ENCODE assay signal across 21 mouse cellular contexts in the genomic region with DNA sequence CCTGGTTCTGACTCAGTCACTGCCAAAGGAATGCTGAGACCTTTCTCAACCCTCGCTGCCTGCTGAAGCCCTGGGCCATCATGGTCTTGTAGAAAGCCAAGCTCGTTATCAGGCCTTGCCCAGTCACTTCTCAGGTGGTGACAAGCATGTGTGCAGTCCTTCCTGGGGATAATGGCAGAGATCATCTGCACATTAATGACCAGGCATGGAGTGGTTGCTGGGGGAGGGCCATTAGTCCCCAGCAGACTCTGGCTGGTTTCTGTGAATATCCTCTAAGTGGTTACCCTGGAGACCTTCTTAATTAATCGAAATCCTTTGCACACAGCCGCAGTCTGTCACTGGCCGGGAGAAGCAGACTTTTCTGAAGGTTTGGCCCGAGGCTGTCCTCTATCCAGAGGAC.
DNase-seq lines count a peak whose midpoint lies in the region; ATAC-seq lines count a peak whose summit lies in the region.
"Had no signal": no experiment of that assay in that cellular context is flagged by ENCODE, and none has a peak within 500 bp of the region (broad histone marks: within the 10 kb centered on the region; RNA-seq: fewer than 3 reads in every experiment).

No protein-coding gene starts in this region.

- no peak overlapping the region for H3K9ac ChIP-seq in forebrain, embryonic 11.5 days (ENCODE audit: low read length)
- H3K9ac ChIP-seq in forebrain, embryonic 14.5 days (ENCODE audit: low read length) = no peak overlapping the region
- H3K9ac ChIP-seq in heart, embryonic 14.5 days (ENCODE audit: low read length) = no peak overlapping the region
- H3K9ac ChIP-seq: embryonic facial prominence, embryonic 12.5 days; limb, embryonic 15.5 days; liver, embryonic 15.5 days had no signal

- no peaks in the 10 kb centered on the region for H3K9me3 ChIP-seq in forebrain, embryonic 11.5 days (ENCODE audit: control insufficient read depth, low read length)
- H3K9me3 ChIP-seq in forebrain, embryonic 14.5 days (replicated peaks; ENCODE audit: control insufficient read depth, low read length) = no peaks in the 10 kb centered on the region
- H3K9me3 ChIP-seq in heart, embryonic 14.5 days (ENCODE audit: control insufficient read depth, low read length) = no peaks in the 10 kb centered on the region
- H3K9me3 ChIP-seq: embryonic facial prominence, embryonic 12.5 days; limb, embryonic 15.5 days; liver, embryonic 15.5 days had no signal

- H3K4me2 ChIP-seq in forebrain, embryonic 11.5 days (ENCODE audit: low read depth, low read length, severe bottlenecking) = no peak overlapping the region
- no peak overlapping the region for H3K4me2 ChIP-seq in forebrain, embryonic 14.5 days (ENCODE audit: low read length)
- no peak overlapping the region for H3K4me2 ChIP-seq in heart, embryonic 14.5 days (ENCODE audit: low read length)
- H3K4me2 ChIP-seq: embryonic facial prominence, embryonic 12.5 days; limb, embryonic 15.5 days; liver, embryonic 15.5 days had no signal

- 0 out of 2 replicates have a peak, but pooled peaks have one; percentile 51 for ATAC-seq in forebrain, embryonic 11.5 days (replicated peaks; ENCODE audit: low FRiP score)
- no peak for ATAC-seq in forebrain, embryonic 14.5 days
- ATAC-seq in heart, embryonic 14.5 days (ENCODE audit: insufficient number of reproducible peaks, insufficient read depth, low FRiP score, low read depth) = peak; percentile 44; the same call in 1 of the 2 replicates
- ATAC-seq: activated CD4-positive, CD25-positive, alpha-beta regulatory T cell, adult 4 months; CD4-positive, CD25-positive, alpha-beta regulatory T cell, adult 4 months had no signal

- no peaks in the 10 kb centered on the region for H3K27me3 ChIP-seq in forebrain, embryonic 11.5 days (ENCODE audit: control insufficient read depth, insufficient read depth, low read length)
- H3K27me3 ChIP-seq in forebrain, embryonic 14.5 days (replicated peaks; ENCODE audit: control insufficient read depth, insufficient read depth, low read length) = 0 out of 2 replicates have a peak, but pooled peaks cover 4% of the 10 kb centered on the region
- H3K27me3 ChIP-seq in heart, embryonic 14.5 days (ENCODE audit: control insufficient read depth, insufficient read depth, low read length) = no peaks in the 10 kb centered on the region
- H3K27me3 ChIP-seq: embryonic facial prominence, embryonic 12.5 days; limb, embryonic 15.5 days; liver, embryonic 15.5 days had no signal

- peaks cover 18% of the 10 kb centered on the region for H3K4me1 ChIP-seq in forebrain, embryonic 11.5 days (replicated peaks; ENCODE audit: control insufficient read depth, insufficient read depth, low read length)
- H3K4me1 ChIP-seq in forebrain, embryonic 14.5 days (ENCODE audit: control insufficient read depth, insufficient read depth, low read length) = peaks cover 13% of the 10 kb centered on the region
- H3K4me1 ChIP-seq in heart, embryonic 14.5 days (ENCODE audit: control insufficient read depth in 2 of 2, insufficient read depth in 2 of 2, low read length in 2 of 2) = peaks cover 50 to 59% of the 10 kb centered on the region in 2 experiments
- H3K4me1 ChIP-seq: liver, embryonic 15.5 days had no signal

- no peak overlapping the region for H3K4me3 ChIP-seq in forebrain, embryonic 11.5 days (ENCODE audit: low read depth, low read length)
- no peak overlapping the region for H3K4me3 ChIP-seq in forebrain, embryonic 14.5 days (ENCODE audit: low read depth, low read length)
- H3K4me3 ChIP-seq in heart, embryonic 14.5 days (ENCODE audit: control insufficient read depth in 1 of 2, insufficient read depth in 1 of 2, low read depth in 1 of 2, low read length in 2 of 2) = no peak overlapping the region
- H3K4me3 ChIP-seq: embryonic facial prominence, embryonic 12.5 days; erythroblast, embryonic 14.5 days; gastrocnemius, adult 2 months; limb, embryonic 15.5 days; liver, embryonic 15.5 days had no signal

- DNase-seq in forebrain, embryonic 11.5 days (ENCODE audit: low spot score) = no peak
- no peak for DNase-seq in forebrain, embryonic 14.5 days (ENCODE audit: low spot score)
- DNase-seq in heart, adult 18-20 months = no peak
- peak; percentile 41 for DNase-seq in retina, postnatal 1 day
- DNase-seq in retina, embryonic 14.5 days (ENCODE audit: low spot score) = no peak
- DNase-seq in testis, postnatal 14 days (ENCODE audit: low spot score) = no peak
- DNase-seq: adrenal gland, postnatal 14 days; cerebellum, adult 11 months; cerebellum, postnatal 10 days; gastrocnemius, adult 2 months; kidney, adult 18-20 months; layer of hippocampus, postnatal 36 days; thymus, postnatal 25 days had no signal

- no peak overlapping the region for H3K27ac ChIP-seq in forebrain, embryonic 11.5 days (ENCODE audit: low read depth, low read length)
- H3K27ac ChIP-seq in forebrain, embryonic 14.5 days (ENCODE audit: low read depth, low read length) = no peak overlapping the region
- peak overlapping the region; percentile 54 to 65 for H3K27ac ChIP-seq in heart, embryonic 14.5 days (replicated peaks in 1 of 2; ENCODE audit: control insufficient read depth in 1 of 2, insufficient read depth in 1 of 2, low read depth in 2 of 2, low read length in 2 of 2)
- H3K27ac ChIP-seq: embryonic facial prominence, embryonic 12.5 days; gastrocnemius, adult 2 months; kidney, postnatal 0 days; limb, embryonic 15.5 days; liver, embryonic 15.5 days had no signal

- no peaks in the 10 kb centered on the region for H3K36me3 ChIP-seq in forebrain, embryonic 11.5 days (ENCODE audit: control insufficient read depth, insufficient read depth, low read length)
- no peaks in the 10 kb centered on the region for H3K36me3 ChIP-seq in forebrain, embryonic 14.5 days (ENCODE audit: control insufficient read depth, insufficient read depth, low read length)
- H3K36me3 ChIP-seq in heart, embryonic 14.5 days (ENCODE audit: control insufficient read depth, insufficient read depth, low read length) = no peaks in the 10 kb centered on the region
- H3K36me3 ChIP-seq: embryonic facial prominence, embryonic 12.5 days; limb, embryonic 15.5 days; liver, embryonic 15.5 days had no signal

- 43% methylated on average over 6 of the region's 6 CpGs for WGBS in forebrain, embryonic 11.5 days
- 18% methylated on average over 6 of the region's 6 CpGs for WGBS in forebrain, embryonic 14.5 days
- 24% methylated on average over 6 of the region's 6 CpGs for WGBS in heart, embryonic 14.5 days

Comparison
In these comparisons a context has a peak if more than half of its experiments do, and no peak if none do; other contexts are left out.
1. H3K27ac ChIP-seq: peak in heart, embryonic 14.5 days (2 of 2); none in forebrain, embryonic 11.5 days (single experiment) and forebrain, embryonic 14.5 days (single experiment).